Mouse (Mus musculus) liver, embryonic 14.5 days (tissue): ENCODE data around the gene Nadk.

ENCODE experiments used
- CTCF ChIP-seq: IDR thresholded peaks from 2 replicates; pipeline ENCODE4 v1.5.1; 2016; ENCODE audit warnings: antibody characterized with exemption, low read depth, control low read depth
- EP300 ChIP-seq: IDR thresholded peaks from 2 replicates; pipeline ENCODE4 v1.6.1; 2016; ENCODE audit warnings: antibody characterized with exemption, low read depth

GRCm38 (mm10) chr4:155606825-155607224 is 44.6 kb downstream of the Nadk start:
- no peak for TF ChIP-seq CTCF
- TF ChIP-seq EP300 = no peak
